Mouse (Mus musculus) heart, postnatal 10 days (tissue): ENCODE results near the gene Dusp14. TPM values are rescaled to one million over a fixed set of nuclear protein-coding genes. Genes with fewer than 3 reads are reported as not detected.

Experiments used
- DNase-seq, 2 experiments: peaks; one replicate each; pipeline ENCODE4 v3.0.0; 2021
- intact Hi-C: fragments of 180-260 bp; cut with DNase I; formaldehyde crosslinking; loops from one replicate; pipeline ENCODE4 v1.15.1; 2025
- total RNA-seq, 2 experiments: library from RNA; stranded (reverse); gene quantifications; 2 replicates each; pipeline ENCODE4 v1.2.3; 2021

Dusp14 gene
- total RNA-seq, 2 experiments from 2014 or later = 0.43 to 0.79 TPM

DNA sequence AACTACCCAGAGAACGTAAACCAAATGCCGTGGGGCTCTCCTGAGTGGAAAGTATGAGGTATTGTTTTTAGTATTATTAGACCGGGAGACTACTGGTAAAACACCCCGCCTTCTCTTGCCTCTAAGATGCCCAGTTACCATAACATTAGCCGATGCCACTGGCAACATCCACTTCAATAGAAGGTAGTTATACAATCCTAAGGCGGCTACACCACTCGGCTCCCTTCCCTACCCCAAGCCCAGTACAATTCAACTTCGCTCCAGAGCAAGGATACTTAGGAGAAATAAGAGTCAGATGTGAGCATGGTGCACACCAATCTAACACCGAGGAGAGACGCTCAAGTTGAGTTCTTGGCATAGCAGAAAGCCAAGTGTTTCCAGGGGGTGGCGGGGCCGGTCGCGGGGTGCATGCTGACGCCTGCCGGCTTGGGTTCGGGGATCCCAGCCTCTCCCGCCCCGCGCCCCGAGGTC is 1.3 kb downstream of the Dusp14 start:
- intact Hi-C loops = loop anchor here (5.0 kb wide), 1 partner anchor 60 kb away; the partner anchor contains the start of genes Acaca and Tada2a
- no peak for DNase-seq

GRCm38 (mm10) chr11:84066927-84067645 is 2.0 kb downstream of the Dusp14 start:
- intact Hi-C loops = loop anchor here (5.0 kb wide), 1 partner anchor 60 kb away; the partner anchor contains the start of genes Acaca and Tada2a
- peak in 1 of 2 experiments; percentile 32 for DNase-seq

GRCm38 (mm10) chr11:84066071-84066481 is 3.0 kb downstream of the Dusp14 start:
- peak in 1 of 2 experiments; percentile 35 for DNase-seq
- intact Hi-C loops = loop anchor here (5.0 kb wide), 1 partner anchor 61 kb away; the partner anchor contains the start of genes Acaca and Tada2a

DNA sequence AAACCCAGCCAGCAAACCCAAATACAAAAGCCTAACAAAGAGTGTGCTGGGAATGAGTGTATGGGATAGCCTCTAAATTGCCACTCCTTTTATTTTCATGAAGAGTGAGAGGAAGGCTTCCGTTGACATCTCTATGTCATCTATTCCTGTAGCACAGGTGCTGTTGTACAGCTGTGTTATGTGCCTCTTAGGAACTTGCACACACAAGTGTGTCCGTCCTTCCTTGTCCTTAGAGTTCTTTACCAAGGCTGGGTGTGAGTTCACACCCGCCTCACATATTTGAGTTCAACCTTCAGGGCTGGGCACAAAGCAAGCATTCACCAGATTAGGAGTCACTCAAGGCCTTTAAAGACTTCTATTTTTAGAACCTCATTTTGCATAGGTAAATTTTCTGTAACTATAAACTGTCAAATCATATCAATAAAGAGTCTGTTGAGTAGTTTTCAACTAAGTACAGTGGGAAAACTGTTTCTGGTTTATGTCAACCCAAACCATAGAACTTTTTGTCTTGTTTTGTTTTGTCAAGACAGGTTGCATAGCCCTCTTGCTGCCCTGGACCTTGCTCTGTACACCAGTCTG is 5.3 kb downstream of the Dusp14 start:
- no peak for DNase-seq
- intact Hi-C loops = no loop called here

DNA sequence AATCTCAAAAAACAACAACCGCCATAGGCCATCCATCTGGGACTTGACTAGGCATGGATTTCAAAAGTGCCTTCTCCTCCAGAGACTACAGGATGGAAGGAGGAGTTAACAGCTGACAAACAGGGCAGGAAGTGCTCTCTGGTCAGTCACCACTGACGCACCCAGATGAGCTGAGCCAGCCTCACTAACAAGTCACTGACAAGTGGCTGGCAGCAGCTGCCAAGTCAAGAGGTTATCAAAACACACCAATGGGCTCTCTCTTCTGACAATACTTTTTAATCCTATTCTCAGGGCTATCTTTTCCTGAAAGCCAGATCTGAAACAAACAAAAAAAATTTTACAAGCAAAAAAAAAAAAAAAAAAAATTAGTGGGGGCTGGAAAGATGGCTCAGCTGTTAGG is 6.3 kb downstream of the Dusp14 start:
- DNase-seq = peak in 1 of 2 experiments; percentile 39
- intact Hi-C loops = no loop called here

DNA sequence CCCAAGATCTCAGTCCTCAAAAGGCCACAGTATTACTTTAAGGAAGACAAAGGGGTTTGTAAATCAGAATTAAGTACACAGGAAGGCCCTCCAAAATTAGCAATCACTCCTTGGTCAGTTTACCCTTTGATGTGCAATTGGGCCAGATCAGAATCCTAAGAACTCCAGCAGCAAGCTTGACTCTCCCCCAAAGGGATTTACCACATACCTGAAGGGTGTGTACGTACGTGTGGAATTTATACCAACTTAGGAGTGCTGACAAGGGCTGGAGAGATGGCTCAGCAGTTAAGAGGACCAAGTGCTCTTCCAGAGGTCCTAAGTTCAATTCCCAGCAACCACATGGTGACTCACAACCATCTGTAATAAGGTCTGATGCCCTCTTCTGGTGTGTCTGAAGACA is 7.2 kb downstream of the Dusp14 start:
- intact Hi-C loops = no loop called here
- DNase-seq = no peak

DNA sequence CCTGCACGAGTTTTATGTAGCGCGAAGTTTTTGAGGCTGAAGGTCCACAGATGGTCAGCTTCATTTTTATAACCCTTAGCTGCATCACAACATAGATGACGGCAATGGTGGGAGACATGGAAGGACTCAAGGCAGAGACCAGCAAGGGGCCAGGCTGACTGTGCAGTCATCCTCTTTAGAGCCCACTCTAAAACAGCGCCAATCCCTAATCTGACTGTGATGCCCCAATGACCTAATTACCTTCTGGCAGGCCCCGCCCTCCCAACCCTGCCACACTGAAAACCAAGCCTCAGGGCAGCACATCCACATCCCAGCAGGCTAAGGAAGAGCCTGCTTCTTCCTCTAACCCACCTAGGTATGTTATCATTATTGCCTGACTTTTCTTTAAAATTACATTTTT is 8.4 kb downstream of the Dusp14 start:
- intact Hi-C loops = no loop called here

DNA sequence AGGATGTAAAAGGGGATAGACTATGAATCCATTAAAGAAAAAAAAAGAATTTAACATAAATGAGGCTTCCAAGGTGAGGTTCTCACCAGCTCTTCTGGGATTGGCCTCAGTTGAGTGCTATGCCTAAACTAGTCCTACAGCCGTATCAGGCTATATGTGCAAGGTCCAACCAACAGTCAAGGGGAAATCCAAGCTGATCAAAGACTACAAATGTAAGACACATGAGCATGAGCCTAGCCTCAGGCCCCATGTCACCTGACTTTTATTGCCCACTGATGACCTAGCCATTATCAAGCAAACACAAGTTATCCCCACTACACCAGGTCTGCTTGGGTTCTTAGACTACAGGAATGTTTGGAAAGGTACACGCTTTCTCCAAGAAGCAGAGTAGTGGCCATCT is 9.3 kb downstream of the Dusp14 start:
- no peak for DNase-seq
- intact Hi-C loops = no loop called here

More for the DNA sequence above, 8.4 kb downstream of the Dusp14 start:
- DNase-seq = no peak

DNA sequence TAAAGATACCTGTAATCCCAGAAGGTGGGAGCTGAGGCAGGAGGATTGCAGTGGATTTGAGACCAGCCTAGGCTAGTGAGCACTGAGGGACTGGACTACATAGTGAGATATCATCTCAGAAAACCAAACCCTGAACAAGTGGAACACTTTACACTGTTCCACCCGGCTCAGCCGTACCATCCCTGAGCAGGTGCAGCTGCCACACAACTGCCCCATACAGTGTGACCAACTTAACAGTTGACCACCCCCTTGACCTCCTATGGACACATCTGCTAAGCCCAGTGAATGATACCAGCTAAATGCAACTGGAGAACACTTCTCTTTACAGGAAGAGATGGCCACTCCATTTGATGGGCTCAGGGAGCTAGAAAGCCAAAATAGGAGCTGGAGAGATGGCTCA is 11.6 kb downstream of the Dusp14 start:
- no peak for DNase-seq
- intact Hi-C loops = no loop called here

DNA sequence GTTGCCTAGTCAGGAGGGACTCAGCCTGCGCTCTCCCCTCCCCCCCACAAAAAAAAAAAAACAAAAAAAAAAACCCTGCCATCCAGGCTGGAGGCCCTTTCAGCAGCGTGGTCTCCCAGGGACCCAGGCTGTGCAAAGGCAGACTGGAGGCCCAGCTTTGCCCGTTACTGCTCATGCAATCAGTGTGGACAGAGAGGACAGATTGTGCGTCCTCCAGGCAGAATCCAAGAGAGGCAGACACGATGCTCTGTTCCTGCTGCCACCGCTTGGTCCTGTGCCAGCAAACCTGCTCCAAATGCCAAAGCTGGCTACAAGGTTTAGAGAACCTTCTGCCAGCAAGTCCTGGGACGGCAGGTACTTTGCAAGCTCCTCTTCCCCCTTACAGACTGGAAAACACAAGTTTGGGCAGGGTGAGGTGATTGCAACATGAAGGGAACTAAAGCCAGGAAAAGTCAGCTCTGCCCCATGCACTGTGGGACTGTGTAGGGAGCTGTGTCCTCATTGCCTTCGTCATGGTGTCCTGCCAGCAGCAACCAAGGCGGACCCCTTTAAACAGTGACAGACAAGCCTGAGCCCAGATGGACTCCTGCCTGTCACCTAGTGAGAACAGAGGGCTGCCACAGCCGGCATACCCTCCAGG is 15.4 kb downstream of the Dusp14 start:
- intact Hi-C loops = no loop called here
- DNase-seq = no peak

- intact Hi-C loops = no loop called here
- DNase-seq = no peak
Measured at GRCm38 (mm10) chr11:84053055-84053454, 16.0 kb downstream of the Dusp14 start.

GRCm38 (mm10) chr11:84048411-84048810 is 20.6 kb downstream of the Dusp14 start:
- intact Hi-C loops = no loop called here
- no peak for DNase-seq

DNA sequence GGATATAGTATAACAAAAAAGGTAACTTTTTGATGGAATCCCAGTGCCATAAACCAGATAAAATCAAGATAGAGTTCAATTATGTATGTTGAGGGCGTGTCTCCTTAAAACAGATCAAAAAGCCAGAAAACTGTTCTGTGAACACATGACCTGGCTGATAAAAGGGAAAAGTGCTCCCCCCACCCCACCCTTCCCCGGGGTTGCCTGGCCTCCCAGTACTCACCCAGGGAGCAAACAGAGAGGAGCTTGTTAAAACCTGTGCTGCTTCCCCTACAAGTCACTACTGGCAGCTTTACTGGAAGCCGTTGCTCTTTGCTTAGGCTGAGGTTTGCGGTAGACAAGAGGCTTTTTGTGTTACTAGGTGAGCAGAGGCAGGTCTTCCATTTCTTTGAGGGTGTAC is 21.8 kb downstream of the Dusp14 start:
- DNase-seq = no peak
- intact Hi-C loops = no loop called here

DNA sequence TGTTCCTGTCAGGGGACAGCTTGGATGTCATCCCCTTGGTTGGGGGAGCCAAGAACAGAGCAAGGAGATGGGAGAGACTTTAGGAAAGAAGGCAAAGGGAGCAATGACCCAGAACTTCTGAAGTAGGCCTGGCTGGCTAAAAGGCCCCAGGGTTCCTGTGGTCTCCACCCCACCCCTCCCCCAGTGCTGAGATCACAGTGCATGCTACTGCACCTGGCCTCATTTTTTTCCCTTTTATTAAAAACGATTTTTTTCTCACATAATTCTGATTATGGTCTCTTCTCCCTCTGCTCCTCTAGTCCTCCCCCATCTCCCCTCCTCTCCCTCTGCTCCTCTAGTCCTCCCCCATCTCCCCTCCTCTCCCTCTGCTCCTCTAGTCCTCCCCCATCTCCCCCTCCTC is 24.1 kb downstream of the Dusp14 start:
- intact Hi-C loops = no loop called here

GRCm38 (mm10) chr11:84042808-84043762 is 26.0 kb downstream of the Dusp14 start:
- intact Hi-C loops = no loop called here
- DNase-seq = no peak

More for the DNA sequence above, 24.1 kb downstream of the Dusp14 start:
- no peak for DNase-seq

GRCm38 (mm10) chr11:84040621-84041020 is 28.4 kb downstream of the Dusp14 start:
- DNase-seq = no peak
- intact Hi-C loops = no loop called here

GRCm38 (mm10) chr11:84033671-84034070 is 35.4 kb downstream of the Dusp14 start:
- DNase-seq = no peak
- intact Hi-C loops = no loop called here

- intact Hi-C loops = loop anchor here (1.0 kb wide), 1 partner anchor 247 kb away; no protein-coding TSS in a partner anchor
Measured at GRCm38 (mm10) chr11:84032559-84032958, 36.5 kb downstream of the Dusp14 start.

GRCm38 (mm10) chr11:84031971-84032370 is 37.1 kb downstream of the Dusp14 start:
- peak; percentile 38 to 63 for DNase-seq
- intact Hi-C loops = loop anchor here (1.0 kb wide), 1 partner anchor 247 kb away; no protein-coding TSS in a partner anchor

More at GRCm38 (mm10) chr11:84032559-84032958, 36.5 kb downstream of the Dusp14 start:
- no peak for DNase-seq
